Mouse (Mus musculus): ENCODE measurements around the gene Mkrn1. TPM values are rescaled to one million over a fixed set of nuclear protein-coding genes. Genes with fewer than 3 reads are reported as not detected.

The Mkrn1 gene
- polyA plus RNA-seq, 1 experiment from 2014 or later: 258 TPM

DNA sequence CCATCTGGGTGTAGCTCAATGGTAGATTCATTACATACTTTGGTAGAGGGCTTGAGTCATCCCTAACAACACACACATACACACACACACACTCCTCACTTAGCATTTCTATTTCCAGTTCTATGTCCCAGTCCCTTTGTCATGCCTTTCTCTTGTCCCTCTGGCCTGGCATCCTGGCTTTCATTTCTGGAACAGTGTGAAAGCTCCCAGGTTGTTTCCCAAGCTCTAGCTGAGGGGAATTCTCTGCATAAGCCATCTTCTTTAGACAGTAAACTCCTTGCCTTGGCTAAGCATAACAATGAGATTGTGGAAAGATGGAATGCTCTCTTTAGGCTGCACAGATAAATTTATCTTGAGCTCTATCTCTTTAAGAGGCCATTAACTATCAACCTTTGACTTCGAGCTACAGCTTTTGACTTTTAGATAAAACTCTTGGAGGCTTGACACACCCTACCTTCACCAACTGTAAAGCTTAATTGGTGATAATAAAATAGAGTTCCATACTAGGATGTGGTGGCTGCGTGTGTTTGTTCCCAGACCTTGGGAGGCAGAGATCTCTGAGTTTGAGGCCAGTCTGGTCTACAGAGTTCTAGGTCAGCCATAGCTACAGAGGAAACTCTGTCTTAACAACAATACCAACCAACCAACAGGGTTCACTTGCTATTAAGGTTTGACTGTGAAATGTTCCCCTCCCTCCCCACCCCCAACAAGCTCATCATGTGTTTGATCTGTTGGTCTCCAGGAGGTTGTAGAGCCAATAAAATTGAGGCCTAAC lies 14.0 kb upstream of the Mkrn1 start:
- Histone ChIP-seq H3K27me3 (ENCODE audit: control insufficient read depth, insufficient read depth, low read depth, low read length) (no peaks in the 10 kb centered on the region), H3K4me2 (ENCODE audit: low read length) (no peak overlapping the region), H3K4me3 (ENCODE audit: low read depth, low read length) (no peak overlapping the region), H3K9me3 (replicated peaks; ENCODE audit: control insufficient read depth, low read length, poor library complexity, severe bottlenecking) (no peaks in the 10 kb centered on the region), H3K9ac (ENCODE audit: low read depth, low read length) (no peak overlapping the region), H3K4me1 (ENCODE audit: control insufficient read depth, insufficient read depth, low read length) (no peaks in the 10 kb centered on the region), H3K36me3 (ENCODE audit: control insufficient read depth, insufficient read depth, low read length) (no peaks in the 10 kb centered on the region), H3K27ac (ENCODE audit: low read length) (no peak overlapping the region)
- WGBS: 92% methylated on average over 2 of the region's 2 CpGs
- no peak for ATAC-seq

DNA sequence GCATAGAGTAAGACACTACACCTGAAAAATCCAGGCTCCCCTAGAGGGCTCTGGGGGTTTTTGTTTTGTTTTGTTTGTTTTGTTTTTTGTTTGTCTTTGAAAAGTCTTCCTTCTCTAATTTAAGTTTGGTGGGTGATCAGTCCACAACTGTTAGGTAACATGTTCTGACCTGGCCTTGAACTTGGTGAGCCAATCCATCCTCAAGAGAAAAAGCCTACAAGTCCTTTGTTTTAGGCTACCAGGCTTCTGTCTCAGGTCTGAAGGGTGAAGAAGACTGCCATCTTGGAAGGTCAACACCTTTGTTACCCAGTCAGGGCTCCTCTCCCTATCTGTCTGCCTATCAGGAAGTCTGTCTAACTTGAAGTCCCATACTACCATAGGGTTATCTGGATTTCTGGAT lies 13.4 kb upstream of the Mkrn1 start:
- ATAC-seq: no peak
- Histone ChIP-seq H3K4me3 (ENCODE audit: low read depth, low read length) (no peak overlapping the region), H3K4me2 (ENCODE audit: low read length) (no peak overlapping the region), H3K4me1 (ENCODE audit: control insufficient read depth, insufficient read depth, low read length) (no peaks in the 10 kb centered on the region), H3K9ac (ENCODE audit: low read depth, low read length) (no peak overlapping the region), H3K27me3 (ENCODE audit: control insufficient read depth, insufficient read depth, low read depth, low read length) (no peaks in the 10 kb centered on the region), H3K27ac (ENCODE audit: low read length) (no peak overlapping the region), H3K9me3 (replicated peaks; ENCODE audit: control insufficient read depth, low read length, poor library complexity, severe bottlenecking) (no peaks in the 10 kb centered on the region), H3K36me3 (ENCODE audit: control insufficient read depth, insufficient read depth, low read length) (no peaks in the 10 kb centered on the region)

DNA sequence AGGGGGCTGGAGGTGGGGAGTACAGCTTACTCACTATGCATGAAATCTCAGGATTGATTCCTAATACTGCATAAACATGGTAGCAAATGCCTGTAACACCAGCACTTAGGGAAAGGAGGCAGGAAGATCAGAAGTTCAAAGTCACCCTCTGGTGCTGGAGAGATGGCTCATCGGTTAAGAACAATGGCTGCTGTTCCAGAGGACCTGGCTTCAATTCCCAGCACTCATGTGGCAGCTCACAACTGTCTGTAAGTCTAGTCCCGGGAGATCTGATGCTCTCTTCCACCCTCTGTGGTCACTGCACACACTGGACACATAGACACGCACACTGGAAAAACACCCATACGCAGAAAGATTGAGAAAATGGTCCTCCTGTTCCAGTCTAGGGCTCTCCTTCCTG lies 12.9 kb upstream of the Mkrn1 start:
- no peaks in the 10 kb centered on the region for H3K36me3 ChIP-seq (ENCODE audit: control insufficient read depth, insufficient read depth, low read length)
- H3K27me3 ChIP-seq (ENCODE audit: control insufficient read depth, insufficient read depth, low read depth, low read length): no peaks in the 10 kb centered on the region
- H3K4me2 ChIP-seq (ENCODE audit: low read length): no peak overlapping the region
- no peak overlapping the region for H3K9ac ChIP-seq (ENCODE audit: low read depth, low read length)
- no peak overlapping the region for H3K4me3 ChIP-seq (ENCODE audit: low read depth, low read length)
- H3K9me3 ChIP-seq (replicated peaks; ENCODE audit: control insufficient read depth, low read length, poor library complexity, severe bottlenecking): no peaks in the 10 kb centered on the region
- H3K4me1 ChIP-seq (ENCODE audit: control insufficient read depth, insufficient read depth, low read length): no peaks in the 10 kb centered on the region
- 84% methylated on average over 4 of the region's 4 CpGs for WGBS
- no peak for ATAC-seq
- no peak overlapping the region for H3K27ac ChIP-seq (ENCODE audit: low read length)

DNA sequence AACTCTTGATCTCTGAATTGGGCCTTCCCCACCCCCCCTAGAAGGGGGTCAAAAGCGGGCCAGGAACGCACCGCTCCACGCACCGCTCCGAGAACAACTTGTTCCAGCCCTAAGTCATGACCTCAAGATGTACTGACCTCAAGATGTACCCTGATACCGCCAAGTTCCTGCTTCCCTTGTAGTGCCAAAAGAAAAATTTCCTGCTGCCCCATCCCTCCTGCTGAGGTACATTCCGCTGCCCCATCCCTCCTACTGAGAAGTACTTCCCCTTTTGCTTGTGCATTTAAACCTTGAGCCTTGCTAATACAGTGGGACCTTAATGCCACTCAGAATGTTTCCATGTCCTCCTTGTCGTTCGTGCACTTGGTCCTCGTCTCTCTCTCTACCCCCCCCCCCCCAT lies 10.5 kb upstream of the Mkrn1 start:
- Histone ChIP-seq H3K27ac (ENCODE audit: low read length) (no peak overlapping the region), H3K4me1 (ENCODE audit: control insufficient read depth, insufficient read depth, low read length) (no peaks in the 10 kb centered on the region), H3K9ac (ENCODE audit: low read depth, low read length) (no peak overlapping the region), H3K4me2 (ENCODE audit: low read length) (no peak overlapping the region), H3K27me3 (ENCODE audit: control insufficient read depth, insufficient read depth, low read depth, low read length) (no peaks in the 10 kb centered on the region), H3K9me3 (replicated peaks; ENCODE audit: control insufficient read depth, low read length, poor library complexity, severe bottlenecking) (no peaks in the 10 kb centered on the region), H3K4me3 (ENCODE audit: low read depth, low read length) (no peak overlapping the region), H3K36me3 (ENCODE audit: control insufficient read depth, insufficient read depth, low read length) (no peaks in the 10 kb centered on the region)
- no peak for ATAC-seq
- 72% methylated on average over 11 of the region's 11 CpGs for WGBS

DNA sequence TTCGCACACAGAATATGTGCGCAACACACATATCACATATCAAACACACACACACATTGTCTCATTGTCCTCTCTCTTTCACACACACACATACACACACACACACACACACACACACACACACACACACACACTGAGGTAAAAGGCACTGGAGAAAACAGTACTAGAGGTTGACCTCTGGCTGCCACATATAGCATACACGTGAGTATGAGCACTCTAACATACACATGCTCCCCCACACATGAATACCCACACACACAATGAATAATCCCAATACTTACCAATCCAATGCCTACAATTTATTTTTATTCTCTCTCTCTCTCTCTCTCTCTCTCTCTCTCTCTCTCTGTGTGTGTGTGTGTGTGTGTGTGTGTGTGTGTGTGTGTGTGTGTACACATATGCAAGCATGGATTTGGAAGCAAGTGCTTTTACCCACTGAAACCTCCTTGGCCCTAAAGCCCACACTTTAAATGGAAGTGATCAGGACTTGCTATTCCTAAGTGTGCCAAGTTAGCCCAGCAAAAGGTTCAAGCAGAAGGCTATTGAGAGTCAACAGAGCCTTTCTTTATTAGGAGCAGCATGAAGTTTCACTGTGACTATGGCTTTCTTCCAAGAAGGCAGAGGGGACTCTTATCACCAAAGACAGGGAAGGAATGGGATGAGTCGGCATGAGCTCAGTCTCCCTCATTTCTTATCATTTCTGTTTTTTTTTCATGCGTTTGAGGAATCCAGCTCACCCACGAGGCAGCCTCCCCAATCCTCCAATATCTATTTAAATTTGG lies 8.9 kb upstream of the Mkrn1 start:
- H3K36me3 ChIP-seq (ENCODE audit: control insufficient read depth, insufficient read depth, low read length): no peaks in the 10 kb centered on the region
- no peaks in the 10 kb centered on the region for H3K4me1 ChIP-seq (ENCODE audit: control insufficient read depth, insufficient read depth, low read length)
- H3K4me2 ChIP-seq (ENCODE audit: low read length): no peak overlapping the region
- WGBS: 76% methylated on average over 6 of the region's 6 CpGs
- no peak overlapping the region for H3K27ac ChIP-seq (ENCODE audit: low read length)
- no peak overlapping the region for H3K4me3 ChIP-seq (ENCODE audit: low read depth, low read length)
- H3K9ac ChIP-seq (ENCODE audit: low read depth, low read length): no peak overlapping the region
- ATAC-seq: no peak
- no peaks in the 10 kb centered on the region for H3K27me3 ChIP-seq (ENCODE audit: control insufficient read depth, insufficient read depth, low read depth, low read length)
- H3K9me3 ChIP-seq (replicated peaks; ENCODE audit: control insufficient read depth, low read length, poor library complexity, severe bottlenecking): no peaks in the 10 kb centered on the region

DNA sequence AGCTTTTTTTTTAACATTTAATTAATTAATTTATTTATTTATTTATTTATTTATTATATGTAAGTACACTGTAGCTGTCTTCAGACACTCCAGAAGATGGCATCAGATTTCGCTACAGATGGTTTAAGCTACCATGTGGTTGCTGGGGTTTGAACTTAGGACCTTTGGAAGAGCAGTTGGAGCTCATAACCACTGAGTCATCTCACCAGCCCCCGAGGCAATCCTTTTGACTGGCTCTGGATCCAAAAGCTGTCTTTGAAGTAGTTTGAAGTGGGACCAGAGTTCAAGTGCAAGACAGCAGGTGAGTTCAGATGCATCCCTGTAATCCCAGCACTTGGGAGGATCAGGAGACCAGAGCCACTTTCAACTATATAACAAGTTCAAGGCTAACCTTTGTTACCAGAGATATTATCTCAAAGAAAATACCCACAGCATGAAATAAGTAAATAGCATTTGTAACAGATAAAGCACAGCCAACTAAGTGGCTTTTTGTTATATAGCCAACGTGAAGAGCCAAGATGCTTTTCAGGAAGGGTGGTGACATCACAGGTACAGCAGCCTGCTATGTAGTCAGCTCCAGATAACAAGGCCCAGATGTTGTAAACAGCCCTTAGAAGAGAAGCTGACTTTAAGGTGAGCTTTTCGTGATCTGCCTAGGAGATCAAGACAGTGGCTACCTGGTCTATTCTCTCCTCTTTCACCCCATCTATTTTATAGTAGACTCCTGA lies 7.2 kb upstream of the Mkrn1 start:
- Histone ChIP-seq H3K4me2 (ENCODE audit: low read length) (no peak overlapping the region), H3K36me3 (ENCODE audit: control insufficient read depth, insufficient read depth, low read length) (no peaks in the 10 kb centered on the region), H3K9me3 (replicated peaks; ENCODE audit: control insufficient read depth, low read length, poor library complexity, severe bottlenecking) (no peaks in the 10 kb centered on the region), H3K27ac (ENCODE audit: low read length) (no peak overlapping the region), H3K4me1 (ENCODE audit: control insufficient read depth, insufficient read depth, low read length) (no peaks in the 10 kb centered on the region), H3K27me3 (ENCODE audit: control insufficient read depth, insufficient read depth, low read depth, low read length) (no peaks in the 10 kb centered on the region), H3K9ac (ENCODE audit: low read depth, low read length) (no peak overlapping the region), H3K4me3 (ENCODE audit: low read depth, low read length) (no peak overlapping the region)
- WGBS: 75% methylated on average over 4 of the region's 4 CpGs
- no peak for ATAC-seq

DNA sequence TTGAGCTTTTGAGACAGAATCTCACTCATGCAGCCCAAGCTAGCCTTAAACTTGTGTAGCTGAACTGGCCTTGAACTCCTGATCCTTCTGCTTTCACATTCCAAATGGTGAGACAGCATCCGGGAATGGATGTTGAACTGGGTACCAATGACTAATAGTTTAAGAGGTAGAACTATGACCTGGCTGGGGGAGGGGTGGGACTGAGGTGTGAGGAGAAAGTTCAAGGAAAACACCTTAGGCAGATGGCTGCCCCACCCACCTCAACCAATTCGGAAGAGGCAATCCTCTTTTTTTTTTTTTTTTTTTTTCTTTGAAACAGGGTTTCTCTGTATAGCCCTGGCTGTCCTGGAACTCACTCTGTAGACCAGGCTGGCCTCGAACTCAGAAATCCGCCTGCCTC lies 6.5 kb upstream of the Mkrn1 start:
- Histone ChIP-seq H3K27me3 (ENCODE audit: control insufficient read depth, insufficient read depth, low read depth, low read length) (no peaks in the 10 kb centered on the region), H3K9me3 (replicated peaks; ENCODE audit: control insufficient read depth, low read length, poor library complexity, severe bottlenecking) (no peaks in the 10 kb centered on the region), H3K4me3 (ENCODE audit: low read depth, low read length) (no peak overlapping the region), H3K9ac (ENCODE audit: low read depth, low read length) (no peak overlapping the region), H3K36me3 (ENCODE audit: control insufficient read depth, insufficient read depth, low read length) (no peaks in the 10 kb centered on the region), H3K4me1 (ENCODE audit: control insufficient read depth, insufficient read depth, low read length) (no peaks in the 10 kb centered on the region), H3K4me2 (ENCODE audit: low read length) (no peak overlapping the region), H3K27ac (ENCODE audit: low read length) (no peak overlapping the region)
- no peak for ATAC-seq
- 97% methylated on average over 3 of the region's 4 CpGs for WGBS

DNA sequence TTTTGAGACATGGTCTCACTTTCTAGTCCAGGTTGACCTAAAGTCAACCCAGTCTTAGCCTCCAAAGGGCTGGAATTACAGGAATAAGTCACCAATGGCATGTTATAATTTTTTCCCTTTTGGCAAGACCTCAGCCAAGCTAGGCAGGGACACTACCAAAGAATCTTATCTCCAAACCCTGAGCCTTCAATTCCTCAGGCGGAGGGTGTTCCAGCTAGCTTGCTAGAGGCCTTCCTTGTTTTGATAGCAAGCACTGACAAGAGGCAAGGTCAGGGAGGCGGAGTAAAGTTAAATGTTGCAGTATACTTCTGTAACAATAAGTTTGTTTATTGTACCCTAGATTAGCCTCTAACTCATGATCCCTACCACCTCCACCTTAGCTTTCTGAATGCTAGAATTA lies 4.9 kb upstream of the Mkrn1 start:
- H3K27me3 ChIP-seq (ENCODE audit: control insufficient read depth, insufficient read depth, low read depth, low read length): no peaks in the 10 kb centered on the region
- H3K36me3 ChIP-seq (ENCODE audit: control insufficient read depth, insufficient read depth, low read length): no peaks in the 10 kb centered on the region
- no peak overlapping the region for H3K4me2 ChIP-seq (ENCODE audit: low read length)
- no peak for ATAC-seq
- no peaks in the 10 kb centered on the region for H3K4me1 ChIP-seq (ENCODE audit: control insufficient read depth, insufficient read depth, low read length)
- H3K4me3 ChIP-seq (ENCODE audit: low read depth, low read length): no peak overlapping the region
- 92% methylated on average over 2 of the region's 2 CpGs for WGBS
- no peaks in the 10 kb centered on the region for H3K9me3 ChIP-seq (replicated peaks; ENCODE audit: control insufficient read depth, low read length, poor library complexity, severe bottlenecking)
- no peak overlapping the region for H3K27ac ChIP-seq (ENCODE audit: low read length)
- H3K9ac ChIP-seq (ENCODE audit: low read depth, low read length): no peak overlapping the region

DNA sequence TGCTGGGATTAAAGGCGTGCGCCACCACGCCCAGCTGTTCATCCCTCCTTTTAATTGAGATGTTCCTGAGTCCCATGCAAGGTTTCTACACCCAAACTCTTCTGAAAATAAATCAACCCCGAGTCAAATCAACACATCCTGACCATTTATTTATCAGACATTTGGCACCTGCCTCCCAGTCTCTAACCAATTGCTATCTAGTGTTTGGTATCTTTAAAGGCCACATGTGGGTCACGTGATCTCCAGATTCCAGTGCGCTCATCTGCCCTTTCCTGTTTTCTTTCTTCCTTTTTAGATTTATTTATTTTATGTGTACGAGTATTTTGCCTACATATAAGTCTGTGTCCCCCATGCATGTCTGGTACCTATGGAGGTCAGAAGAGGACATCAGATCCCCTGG lies 3.4 kb upstream of the Mkrn1 start:
- Histone ChIP-seq H3K4me2 (ENCODE audit: low read length) (no peak overlapping the region), H3K4me1 (ENCODE audit: control insufficient read depth, insufficient read depth, low read length) (no peaks in the 10 kb centered on the region), H3K9me3 (replicated peaks; ENCODE audit: control insufficient read depth, low read length, poor library complexity, severe bottlenecking) (no peaks in the 10 kb centered on the region), H3K9ac (ENCODE audit: low read depth, low read length) (no peak overlapping the region), H3K27ac (ENCODE audit: low read length) (no peak overlapping the region), H3K4me3 (ENCODE audit: low read depth, low read length) (no peak overlapping the region), H3K27me3 (ENCODE audit: control insufficient read depth, insufficient read depth, low read depth, low read length) (no peaks in the 10 kb centered on the region), H3K36me3 (ENCODE audit: control insufficient read depth, insufficient read depth, low read length) (no peaks in the 10 kb centered on the region)
- no peak for ATAC-seq
- 92% methylated on average over 7 of the region's 7 CpGs for WGBS
